Mouse (Mus musculus) liver, embryonic 12.5 days (tissue): ENCODE data around the gene 1700014D04Rik. TPM values are rescaled to one million over a fixed set of nuclear protein-coding genes. Genes with fewer than 3 reads are reported as not detected.

Source experiments
- ATAC-seq: fragments of 200-750 bp; cut with Nextera tagmentation; 2 replicates; pipeline ENCODE4 v1.8.0; 2017; ENCODE audit warnings: moderate number of reproducible peaks, mild to moderate bottlenecking, moderate library complexity
- H3K27ac ChIP-seq: fragments of 300-500 bp; sonication (generic); 2 replicates; pipeline ENCODE4 v1.5.1; 2016; ENCODE audit warnings: mild to moderate bottlenecking
- H3K27me3 ChIP-seq: fragments of 300-500 bp; sonication (generic); replicated peaks from 2 replicates; pipeline ENCODE4 v1.6.1; 2016; ENCODE audit warnings: mild to moderate bottlenecking, moderate library complexity
- H3K36me3 ChIP-seq: fragments of 300-500 bp; sonication (generic); 2 replicates; pipeline ENCODE4 v1.6.1; 2016; ENCODE audit warnings: mild to moderate bottlenecking, moderate library complexity
- H3K4me1 ChIP-seq: fragments of 300-500 bp; sonication (generic); 2 replicates; pipeline ENCODE4 v1.6.1; 2016
- H3K4me2 ChIP-seq: fragments of 300-500 bp; sonication (generic); 2 replicates; pipeline ENCODE4 v1.6.1; 2016; ENCODE audit warnings: mild to moderate bottlenecking, moderate library complexity
- H3K4me3 ChIP-seq: fragments of 300-500 bp; sonication (generic); 2 replicates; pipeline ENCODE4 v1.5.1; 2016; ENCODE audit warnings: mild to moderate bottlenecking, moderate library complexity
- H3K9ac ChIP-seq: fragments of 300-500 bp; sonication (generic); 2 replicates; pipeline ENCODE4 v1.6.1; 2016; ENCODE audit warnings: mild to moderate bottlenecking, moderate library complexity
- H3K9me3 ChIP-seq: fragments of 300-500 bp; sonication (generic); replicated peaks from 2 replicates; pipeline ENCODE4 v1.6.1; 2016; ENCODE audit warnings: mild to moderate bottlenecking, moderate library complexity
- WGBS: fragments of 180-500 bp; shearing (Covaris S2); methylation state at CpG from one replicate; pipeline ENCODE4 v1.1.7; 2016; ENCODE audit not compliant: insufficient replicate concordance; 5-methylcytosine and 5-hydroxymethylcytosine counted together
- polyA plus RNA-seq: library from polyadenylated mRNA; unstranded; fragments of >200 nt; fragmentation: Nextera tagmentation; extraction: Ambion mirVana; gene quantifications from 2 replicates; pipeline ENCODE4 v1.2.1, GENCODE M21; 2016

1700014D04Rik gene
- polyA plus RNA-seq, 1 experiment from 2014 or later: not detected

DNA sequence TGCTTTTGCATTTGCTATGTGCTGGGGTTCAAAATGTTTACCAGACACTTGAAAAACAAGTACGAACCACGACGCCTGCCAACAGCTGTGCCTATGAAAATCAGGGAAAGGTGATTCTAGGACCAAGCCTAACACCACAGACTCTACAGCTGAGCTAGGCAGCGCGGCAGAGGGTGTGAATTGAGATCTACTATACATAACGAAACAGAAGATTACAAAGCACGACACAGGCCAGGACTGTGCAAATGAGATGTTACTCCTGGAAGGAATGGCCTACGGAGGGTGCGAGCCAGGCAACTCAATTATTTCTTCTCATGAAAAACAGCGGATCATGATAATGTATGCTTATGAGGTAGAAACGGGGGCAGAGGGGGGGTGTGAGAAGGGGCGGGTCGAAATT lies 22.0 kb upstream of the 1700014D04Rik start:
- Histone ChIP-seq H3K4me3 (peak overlapping the region; percentile 96), H3K4me1 (peaks cover 74% of the 10 kb centered on the region), H3K27ac (peak overlapping the region; percentile 100), H3K9me3 (no peaks in the 10 kb centered on the region), H3K9ac (peak overlapping the region; percentile 98), H3K27me3 (no peaks in the 10 kb centered on the region), H3K36me3 (peaks cover 61% of the 10 kb centered on the region), H3K4me2 (peak overlapping the region; percentile 90)
- no peak for ATAC-seq
- 17% methylated on average over 13 of the region's 13 CpGs for WGBS

DNA sequence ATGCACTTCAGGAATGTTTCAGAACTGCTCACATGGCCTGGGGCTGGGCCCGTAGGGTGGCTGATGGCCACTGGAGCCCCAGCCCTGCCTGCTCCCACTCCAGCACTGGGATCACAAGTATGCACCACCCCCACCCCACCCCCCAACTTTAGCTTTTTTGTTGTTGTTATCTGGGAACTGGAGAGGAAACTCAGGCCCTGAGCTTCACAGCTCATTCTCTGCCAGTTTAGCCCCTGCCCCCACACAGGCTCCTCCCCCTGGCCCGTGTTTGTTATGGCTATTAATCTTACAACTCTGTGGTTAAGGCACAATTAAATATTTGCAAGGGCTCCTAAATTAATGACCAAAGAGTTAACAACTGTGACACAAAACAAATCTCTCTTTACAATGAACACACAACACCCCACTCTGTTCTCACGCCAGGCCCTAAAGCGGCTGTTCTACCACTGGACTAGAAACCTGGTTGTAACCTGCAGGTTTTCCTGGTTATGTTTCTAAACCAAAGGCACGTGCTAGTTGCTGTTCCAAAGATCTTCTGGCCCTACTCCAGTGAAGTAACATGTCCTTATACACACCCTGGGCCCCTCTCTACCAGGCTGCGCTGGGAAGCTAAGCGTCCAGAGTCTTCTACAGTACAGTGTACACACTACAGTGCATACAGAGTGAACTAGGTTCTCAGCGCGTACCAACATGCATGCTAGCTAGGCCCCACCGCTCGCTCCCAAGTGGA lies 20.4 kb upstream of the 1700014D04Rik start:
- Histone ChIP-seq H3K9me3 (no peaks in the 10 kb centered on the region), H3K4me1 (peaks cover 75% of the 10 kb centered on the region), H3K4me3 (peak overlapping the region; percentile 96), H3K27me3 (no peaks in the 10 kb centered on the region), H3K9ac (peak overlapping the region; percentile 98), H3K4me2 (peak overlapping the region; percentile 90), H3K27ac (peak overlapping the region; percentile 100), H3K36me3 (peaks cover 61% of the 10 kb centered on the region)
- ATAC-seq: no peak
- WGBS: 62% methylated on average over 11 of the region's 11 CpGs

DNA sequence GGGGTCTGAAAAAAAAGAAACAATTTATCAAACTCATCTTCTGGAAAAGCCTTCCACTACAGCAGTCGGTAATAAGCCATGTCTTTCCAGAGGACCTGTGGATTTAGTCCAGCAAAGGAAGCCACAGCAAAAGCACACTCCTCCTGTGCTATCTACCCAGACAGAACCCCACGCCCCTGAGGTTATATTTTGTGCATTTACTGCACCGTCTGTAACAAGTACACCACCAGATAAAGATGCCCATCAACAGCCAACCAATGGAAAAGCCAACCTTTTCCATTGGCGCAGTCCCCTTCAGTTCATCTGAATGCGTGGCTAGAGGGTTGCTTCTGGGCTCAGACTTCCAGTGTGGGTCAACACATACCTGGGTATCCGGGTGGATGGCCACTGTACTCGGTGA lies 16.2 kb upstream of the 1700014D04Rik start:
- ATAC-seq: peak; percentile 86
- Histone ChIP-seq H3K27ac (peak overlapping the region; percentile 84), H3K36me3 (peaks cover 93% of the 10 kb centered on the region), H3K9me3 (no peaks in the 10 kb centered on the region), H3K27me3 (no peaks in the 10 kb centered on the region), H3K4me1 (peaks cover 73% of the 10 kb centered on the region), H3K4me2 (peak overlapping the region; percentile 46), H3K4me3 (peak overlapping the region; percentile 18), H3K9ac (peak overlapping the region; percentile 55)
- 53% methylated on average over 7 of the region's 7 CpGs for WGBS

DNA sequence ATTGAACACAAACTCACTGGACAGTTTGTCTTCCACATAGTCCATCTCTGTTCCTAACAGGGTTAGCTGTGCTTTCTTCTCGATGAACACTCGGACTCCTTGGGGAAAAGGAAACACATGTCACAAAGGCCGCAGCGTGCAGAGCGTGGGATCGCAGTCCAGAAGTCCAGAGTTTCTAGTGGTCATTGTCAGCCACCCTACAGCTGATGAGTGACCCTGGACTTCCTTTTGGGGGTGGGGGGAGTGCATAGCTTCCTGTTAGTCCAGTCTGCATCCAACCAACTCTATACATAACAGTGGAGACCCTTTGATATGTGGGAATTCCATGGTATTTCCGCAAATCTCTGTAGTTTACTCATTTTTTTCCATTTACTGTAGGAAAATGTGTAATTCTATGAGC lies 10.4 kb upstream of the 1700014D04Rik start:
- Histone ChIP-seq H3K27ac (no peak overlapping the region), H3K27me3 (no peaks in the 10 kb centered on the region), H3K36me3 (peaks cover 88% of the 10 kb centered on the region), H3K4me3 (no peak overlapping the region), H3K4me2 (no peak overlapping the region), H3K9ac (no peak overlapping the region), H3K9me3 (no peaks in the 10 kb centered on the region), H3K4me1 (peaks cover 25% of the 10 kb centered on the region)
- 90% methylated on average over 7 of the region's 7 CpGs for WGBS
- ATAC-seq: peak; percentile 36; the same call in 1 of the 2 replicates

DNA sequence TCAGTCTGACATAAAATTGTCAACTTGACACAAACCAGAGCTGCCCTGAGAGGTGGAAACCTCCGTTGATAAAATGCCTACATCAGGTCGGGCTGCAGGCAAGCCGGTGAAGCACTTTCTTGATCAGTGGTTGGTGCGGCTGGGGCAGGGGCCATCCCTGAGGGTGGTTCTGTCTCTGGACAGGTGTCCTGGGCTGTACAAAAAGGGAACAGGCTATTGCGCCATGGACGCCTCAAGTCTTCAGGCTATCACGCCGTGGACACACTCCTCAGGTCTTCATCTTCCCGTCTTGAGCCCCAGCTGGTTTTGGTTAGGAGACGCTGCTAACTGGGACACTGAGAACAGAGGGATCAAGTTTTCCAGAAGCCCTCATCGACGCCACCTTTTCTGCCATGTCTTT lies 3.8 kb upstream of the 1700014D04Rik start:
- Histone ChIP-seq H3K4me1 (peaks cover 8% of the 10 kb centered on the region; the same call in 1 of the 2 replicates), H3K9me3 (no peaks in the 10 kb centered on the region), H3K4me2 (no peak overlapping the region), H3K27ac (no peak overlapping the region), H3K4me3 (no peak overlapping the region), H3K9ac (no peak overlapping the region), H3K36me3 (peaks cover 27% of the 10 kb centered on the region), H3K27me3 (peaks cover 4% of the 10 kb centered on the region; the same call in 1 of the 2 replicates)
- 66% methylated on average over 12 of the region's 12 CpGs for WGBS
- no peak for ATAC-seq

DNA sequence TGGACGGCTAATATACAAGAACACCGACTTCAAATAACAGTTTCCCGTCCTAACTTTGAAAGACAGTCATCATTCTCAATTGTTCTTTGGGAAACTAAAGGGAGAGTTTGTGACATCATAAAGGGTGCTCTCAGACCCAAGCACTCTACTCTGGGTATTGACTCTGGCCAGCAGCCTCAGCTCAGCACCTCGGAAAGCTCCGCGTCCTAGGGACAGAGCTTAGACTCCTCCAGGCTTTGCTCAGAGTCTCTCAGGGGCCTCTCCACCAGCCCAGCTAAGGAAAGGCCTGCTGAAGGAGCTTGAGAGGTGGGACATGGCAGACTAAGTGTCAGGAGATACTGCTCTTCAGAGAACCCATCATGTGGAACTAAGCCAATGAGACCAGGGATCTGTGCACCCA lies 388 bp downstream of the 1700014D04Rik start:
- ATAC-seq: peak; percentile 40; the same call in 1 of the 2 replicates
- peaks cover 4% of the 10 kb centered on the region for H3K27me3 ChIP-seq
- H3K9me3 ChIP-seq: no peaks in the 10 kb centered on the region
- H3K9ac ChIP-seq: no peak overlapping the region
- H3K36me3 ChIP-seq: no peaks in the 10 kb centered on the region
- no peak overlapping the region for H3K4me2 ChIP-seq
- no peak overlapping the region for H3K4me3 ChIP-seq
- no peak overlapping the region for H3K27ac ChIP-seq
- 84% methylated on average over 6 of the region's 6 CpGs for WGBS
- H3K4me1 ChIP-seq: peaks cover 14% of the 10 kb centered on the region

DNA sequence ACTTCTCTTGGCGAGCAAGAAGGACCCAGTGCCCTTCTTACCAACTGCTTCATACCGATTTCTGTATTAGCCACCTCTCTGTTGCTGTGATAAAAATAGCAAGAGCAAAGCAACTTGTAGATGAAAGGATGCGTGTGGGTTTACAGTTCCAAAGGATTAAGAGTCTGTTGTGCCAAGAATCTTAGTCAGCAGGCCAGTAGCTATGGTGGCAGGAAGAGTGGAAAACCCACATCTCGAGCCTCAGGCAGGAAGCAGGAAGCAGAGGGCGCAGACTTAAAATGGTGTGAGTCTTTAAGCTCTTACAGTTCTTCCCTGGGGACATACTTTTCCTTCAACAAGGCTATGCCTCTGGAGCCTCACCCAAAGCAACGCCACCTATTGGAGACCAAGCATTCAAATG lies 1.1 kb downstream of the 1700014D04Rik start:
- WGBS: 54% methylated on average over 6 of the region's 6 CpGs

DNA sequence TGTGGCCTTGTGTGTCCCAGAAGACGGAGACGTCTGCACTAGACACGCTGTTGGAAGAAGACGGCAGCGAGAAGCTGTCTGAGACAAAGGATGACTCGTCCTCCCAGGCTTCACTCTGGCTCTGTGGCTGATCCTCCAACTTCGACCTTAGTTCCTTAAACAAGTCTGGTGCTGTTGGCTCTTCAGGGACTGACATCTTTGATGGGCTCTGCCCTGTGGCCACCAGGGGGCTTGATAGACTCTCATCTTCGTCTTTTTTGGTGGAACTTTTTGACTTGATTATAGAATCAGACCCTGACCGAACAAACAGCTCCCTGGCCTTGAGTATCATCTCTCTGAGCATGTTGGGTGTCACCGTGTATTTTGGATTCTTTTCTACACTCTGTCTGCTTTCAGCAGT lies 4.9 kb downstream of the 1700014D04Rik start:
- no peaks in the 10 kb centered on the region for H3K36me3 ChIP-seq
- ATAC-seq: no peak
- H3K4me2 ChIP-seq: no peak overlapping the region
- H3K9ac ChIP-seq: no peak overlapping the region
- no peaks in the 10 kb centered on the region for H3K9me3 ChIP-seq
- no peak overlapping the region for H3K4me3 ChIP-seq
- peak overlapping the region; percentile 39; the same call in 1 of the 2 replicates for H3K27ac ChIP-seq
- WGBS: 46% methylated on average over 10 of the region's 10 CpGs
- peaks cover 53% of the 10 kb centered on the region for H3K4me1 ChIP-seq
- no peaks in the 10 kb centered on the region; the same call in none of the 2 replicates for H3K27me3 ChIP-seq

More for the DNA sequence above, 1.1 kb downstream of the 1700014D04Rik start:
- Histone ChIP-seq H3K4me3 (no peak overlapping the region), H3K27me3 (peaks cover 4% of the 10 kb centered on the region), H3K4me1 (peaks cover 16% of the 10 kb centered on the region), H3K9ac (no peak overlapping the region), H3K36me3 (no peaks in the 10 kb centered on the region), H3K4me2 (no peak overlapping the region), H3K9me3 (no peaks in the 10 kb centered on the region), H3K27ac (no peak overlapping the region)
- ATAC-seq: no peak

DNA sequence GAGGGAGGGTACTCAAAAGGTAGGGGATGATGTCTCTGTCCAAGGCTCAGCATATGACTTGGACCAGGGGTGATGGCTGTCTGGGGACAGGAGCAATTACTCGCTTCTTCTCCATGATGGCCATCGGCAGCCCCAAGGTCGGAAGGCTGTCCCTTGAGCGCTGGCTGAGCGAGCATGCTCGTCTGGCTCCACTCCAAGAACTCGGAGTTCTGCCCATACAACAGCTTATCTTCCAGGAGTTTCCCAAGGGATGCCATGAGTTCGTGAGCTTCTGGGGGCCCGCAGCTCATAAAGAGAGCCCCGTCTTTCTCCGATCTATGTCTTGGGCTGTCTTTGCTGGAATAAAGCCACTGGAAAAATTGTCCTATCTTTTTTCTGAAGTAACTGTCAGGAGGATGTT lies 5.5 kb downstream of the 1700014D04Rik start:
- no peak overlapping the region for H3K4me3 ChIP-seq
- 87% methylated on average over 11 of the region's 11 CpGs for WGBS
- H3K4me2 ChIP-seq: no peak overlapping the region
- H3K9me3 ChIP-seq: no peaks in the 10 kb centered on the region
- peaks cover 59% of the 10 kb centered on the region for H3K4me1 ChIP-seq
- no peak for ATAC-seq
- no peaks in the 10 kb centered on the region; the same call in none of the 2 replicates for H3K27me3 ChIP-seq
- H3K9ac ChIP-seq: no peak overlapping the region
- no peaks in the 10 kb centered on the region for H3K36me3 ChIP-seq
- no peak overlapping the region for H3K27ac ChIP-seq

DNA sequence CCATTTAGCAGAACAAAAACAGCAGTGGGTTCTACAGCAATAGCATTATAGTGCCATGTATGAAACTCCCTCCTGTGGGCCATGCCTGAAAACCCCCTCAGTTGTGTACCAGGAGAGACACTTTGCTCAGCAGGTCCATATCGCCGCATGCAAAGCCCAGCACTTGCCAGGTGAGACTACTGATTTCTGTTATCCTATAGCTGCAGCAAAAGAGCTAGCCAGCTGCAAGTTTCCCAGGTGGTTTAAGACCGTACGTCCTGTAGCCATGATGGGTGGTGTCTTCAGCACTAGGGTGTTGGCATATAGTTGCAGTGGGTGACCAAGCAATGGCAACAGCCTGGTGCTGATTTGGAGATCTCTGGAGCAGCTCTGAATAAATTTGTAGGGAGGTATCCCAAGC lies 7.2 kb downstream of the 1700014D04Rik start:
- Histone ChIP-seq H3K36me3 (no peaks in the 10 kb centered on the region), H3K27ac (peak overlapping the region; percentile 96), H3K4me1 (peaks cover 76% of the 10 kb centered on the region), H3K4me3 (no peak overlapping the region), H3K4me2 (peak overlapping the region; percentile 61), H3K9me3 (no peaks in the 10 kb centered on the region), H3K27me3 (no peaks in the 10 kb centered on the region; the same call in none of the 2 replicates), H3K9ac (peak overlapping the region; percentile 67; the same call in 1 of the 2 replicates)
- ATAC-seq: peak; percentile 80
- WGBS: 33% methylated on average over 4 of the region's 4 CpGs

DNA sequence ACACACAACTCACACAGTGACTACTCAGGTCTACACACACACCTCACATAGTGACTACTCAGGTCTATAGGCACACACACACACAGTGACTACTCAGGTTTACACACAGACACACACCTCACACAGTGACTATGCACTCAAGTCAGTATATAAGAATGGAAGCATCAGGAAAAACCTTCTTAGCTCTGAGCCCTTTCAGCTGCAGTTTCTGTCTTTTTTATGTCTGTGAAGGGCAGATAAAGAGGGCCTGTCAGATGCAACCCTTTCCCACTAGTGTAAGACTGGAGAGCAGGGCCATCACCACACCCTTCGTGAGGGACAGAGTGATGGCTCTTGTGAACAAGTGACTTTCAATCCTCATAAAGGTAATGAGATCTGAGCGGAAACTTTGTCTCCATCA lies 8.1 kb downstream of the 1700014D04Rik start:
- H3K27me3 ChIP-seq: no peaks in the 10 kb centered on the region; the same call in 1 of the 2 replicates
- H3K9me3 ChIP-seq: no peaks in the 10 kb centered on the region
- peak; percentile 89 for ATAC-seq
- H3K4me3 ChIP-seq: peak overlapping the region; percentile 19
- peak overlapping the region; percentile 61 for H3K4me2 ChIP-seq
- WGBS: 34% methylated on average over 2 of the region's 2 CpGs
- H3K36me3 ChIP-seq: no peaks in the 10 kb centered on the region
- peak overlapping the region; percentile 67 for H3K9ac ChIP-seq
- H3K4me1 ChIP-seq: peaks cover 86% of the 10 kb centered on the region
- peak overlapping the region; percentile 96 for H3K27ac ChIP-seq

DNA sequence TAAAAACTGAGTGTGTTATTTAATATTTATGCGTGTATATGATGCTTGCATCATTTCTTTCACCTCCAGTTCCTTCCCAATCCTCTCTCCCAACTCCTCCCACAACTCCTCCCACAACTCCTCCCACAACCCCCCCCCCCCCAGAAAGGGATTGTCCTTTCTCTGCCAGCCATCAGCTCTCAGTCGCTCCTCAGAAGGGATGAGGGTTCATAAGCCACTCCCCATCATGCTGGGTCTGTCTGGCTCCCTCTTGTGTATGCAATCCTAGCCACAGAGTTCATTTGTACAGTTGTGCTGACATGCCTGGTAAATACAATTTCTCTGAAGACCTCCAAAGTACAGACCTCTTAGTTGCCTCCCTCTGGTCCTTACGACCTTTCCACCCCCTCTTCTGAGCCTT lies 11.4 kb downstream of the 1700014D04Rik start:
- Histone ChIP-seq H3K4me1 (peaks cover 94% of the 10 kb centered on the region), H3K4me2 (peak overlapping the region; percentile 50), H3K9ac (no peak overlapping the region), H3K36me3 (no peaks in the 10 kb centered on the region), H3K4me3 (no peak overlapping the region), H3K27ac (peak overlapping the region; percentile 96), H3K9me3 (no peaks in the 10 kb centered on the region), H3K27me3 (0 out of 2 replicates have a peak, but pooled peaks cover 4% of the 10 kb centered on the region)
- ATAC-seq: no peak
- 24% methylated on average over 3 of the region's 3 CpGs for WGBS
